Mouse (Mus musculus) NIH3T3 (cell line): Measurements from ENCODE around the gene Ptprm.

Source experiments
- DNase-seq: peaks from one replicate; pipeline ENCODE4 v3.0.0-alpha.2; 2012; ENCODE audit warnings: low read depth

The Ptprm gene

DNA sequence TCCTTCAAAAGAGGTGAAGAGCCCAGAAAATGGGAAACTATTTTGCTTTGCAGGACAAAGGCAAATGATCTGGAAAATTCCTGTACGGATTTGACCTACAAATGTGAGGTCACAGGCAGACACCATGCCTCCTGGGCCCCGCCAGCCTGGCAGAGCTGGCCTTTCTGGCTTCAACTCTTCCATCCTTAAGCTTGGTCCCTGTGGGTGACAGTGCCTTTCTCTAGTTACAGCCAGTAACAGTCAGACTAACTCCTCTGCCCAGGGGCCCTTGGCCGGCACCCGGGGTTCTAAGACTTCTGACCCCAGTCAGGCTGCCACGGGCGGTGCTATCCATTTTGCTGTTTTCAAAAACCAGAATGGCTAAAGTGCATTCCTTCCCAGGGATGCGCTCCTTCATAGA is 217.4 kb downstream of the Ptprm start:
- no peak for DNase-seq

- no peak for DNase-seq
Observed at GRCm38 (mm10) chr17:67136421-67136820, 217.8 kb downstream of the Ptprm start.

- DNase-seq = no peak
Observed at GRCm38 (mm10) chr17:67134235-67134634, 220.0 kb downstream of the Ptprm start.

GRCm38 (mm10) chr17:67133440-67134103 is 220.7 kb downstream of the Ptprm start:
- no peak for DNase-seq

DNA sequence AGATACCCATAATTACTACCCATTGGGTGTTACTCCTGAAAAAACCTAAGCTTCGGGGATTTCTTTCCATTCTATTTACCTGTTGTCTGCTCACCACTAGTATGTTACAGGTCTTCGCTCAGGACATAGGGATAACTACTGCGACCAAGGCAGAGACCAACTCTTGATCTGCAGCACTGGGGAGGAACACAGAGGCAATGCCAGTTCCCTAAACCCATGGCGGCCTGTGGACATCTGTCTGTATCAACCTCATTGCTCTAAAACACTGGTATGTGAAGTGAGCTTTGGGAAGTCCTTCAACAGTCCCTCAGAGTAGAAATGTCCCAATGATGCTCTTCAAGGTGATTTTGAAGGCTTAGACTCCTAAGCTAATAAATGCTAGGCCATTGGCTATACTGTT is 221.2 kb downstream of the Ptprm start:
- no peak for DNase-seq

DNA sequence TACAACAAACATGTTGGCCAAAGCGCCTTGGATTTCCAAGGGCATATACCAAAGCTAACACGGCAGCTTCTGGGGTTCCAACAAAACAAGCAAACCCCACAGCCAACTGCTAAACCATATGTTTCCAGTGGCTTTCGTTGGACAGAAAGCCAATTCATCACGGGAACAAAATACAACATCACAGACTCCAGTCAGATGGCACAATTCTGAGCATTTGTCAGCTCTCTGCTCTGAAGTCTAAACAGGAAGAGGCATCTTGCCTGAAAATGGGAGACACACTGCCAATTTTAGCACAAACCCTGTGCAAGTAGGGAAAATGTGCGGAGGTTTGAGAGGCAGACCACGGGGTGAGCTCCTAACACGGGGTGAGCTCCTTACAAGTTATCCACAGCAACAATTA is 226.7 kb downstream of the Ptprm start:
- no peak for DNase-seq

- no peak for DNase-seq
Observed at GRCm38 (mm10) chr17:67125596-67125995, 228.7 kb downstream of the Ptprm start.

GRCm38 (mm10) chr17:67124294-67124693 is 230.0 kb downstream of the Ptprm start:
- DNase-seq = peak; percentile 78

DNA sequence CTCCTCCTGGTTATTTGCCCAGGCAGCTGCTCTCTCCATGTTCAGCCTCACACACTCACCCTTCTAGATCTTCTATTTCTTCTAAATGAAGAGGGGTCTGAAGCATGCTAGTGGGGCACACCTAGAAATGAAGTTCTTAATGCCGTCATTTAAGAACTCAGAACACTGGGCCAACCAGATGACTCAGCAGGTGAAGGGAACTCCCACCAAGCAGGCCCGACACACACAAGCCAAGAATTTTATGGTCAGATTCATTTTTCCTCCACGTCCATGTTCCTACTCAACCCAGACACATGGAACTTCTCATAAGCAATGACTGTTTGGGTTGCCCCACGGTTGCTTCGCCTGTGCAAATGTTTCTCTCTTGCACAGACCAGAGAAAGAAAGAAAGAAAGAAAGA is 230.5 kb downstream of the Ptprm start:
- peak; percentile 69 for DNase-seq

DNA sequence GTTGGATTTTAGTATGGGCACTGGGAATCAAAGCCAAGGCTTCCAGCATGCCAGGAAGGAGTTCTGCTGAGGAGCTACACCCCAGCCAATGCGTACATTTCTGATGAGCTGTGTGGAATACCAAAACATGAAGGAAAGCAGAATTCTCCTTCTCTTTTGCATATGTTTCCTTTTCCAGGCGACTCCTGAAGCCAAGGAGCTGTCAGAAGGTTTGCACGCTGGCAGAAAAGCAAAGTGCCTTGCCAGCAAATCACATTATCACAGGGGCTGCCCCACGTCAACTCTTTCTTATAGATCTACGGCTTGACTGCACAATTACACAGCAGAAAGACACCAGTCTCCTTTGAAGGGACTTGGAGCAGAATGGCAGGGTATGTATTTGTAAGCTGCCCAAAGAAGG is 233.4 kb downstream of the Ptprm start:
- no peak for DNase-seq

GRCm38 (mm10) chr17:67118676-67119340 is 235.4 kb downstream of the Ptprm start:
- no peak for DNase-seq

DNA sequence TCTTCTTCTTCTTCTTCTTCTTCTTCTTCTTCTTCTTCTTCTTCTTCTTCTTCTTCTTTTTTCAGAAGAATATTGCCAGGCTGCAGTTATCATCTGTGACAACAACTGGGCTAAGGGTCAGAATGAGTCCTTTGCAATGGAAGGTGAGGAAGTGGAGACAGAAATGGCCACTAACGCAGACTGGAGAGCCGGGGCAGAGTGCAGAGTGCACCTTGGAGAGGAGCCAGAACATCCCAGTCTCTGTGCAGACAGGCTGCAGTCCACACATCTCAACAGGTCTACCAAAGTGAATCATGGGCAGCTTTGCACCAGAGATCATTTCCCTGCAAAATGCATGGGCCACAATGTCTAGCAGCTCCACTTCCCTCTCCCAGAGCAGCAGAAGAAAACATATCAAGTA is 239.4 kb downstream of the Ptprm start:
- DNase-seq = no peak

DNA sequence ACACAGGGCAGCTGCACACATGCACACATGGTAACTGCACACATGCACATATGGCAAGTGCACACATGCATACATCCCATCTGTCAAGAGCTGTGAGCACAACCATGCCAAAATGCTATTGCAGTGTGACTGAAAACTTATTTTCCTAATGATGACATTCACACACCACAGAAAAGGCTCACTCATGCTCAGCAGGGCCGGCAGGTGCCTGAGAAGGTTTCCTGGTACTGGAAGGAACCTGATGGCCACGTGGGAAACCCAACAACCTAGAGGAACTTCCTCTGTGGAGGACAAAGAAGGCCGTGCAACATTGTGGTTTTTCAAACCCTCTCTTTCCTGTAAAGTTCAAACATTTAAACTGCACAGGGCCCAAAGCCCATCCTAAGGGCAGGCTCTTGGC is 241.6 kb downstream of the Ptprm start:
- DNase-seq = no peak

DNA sequence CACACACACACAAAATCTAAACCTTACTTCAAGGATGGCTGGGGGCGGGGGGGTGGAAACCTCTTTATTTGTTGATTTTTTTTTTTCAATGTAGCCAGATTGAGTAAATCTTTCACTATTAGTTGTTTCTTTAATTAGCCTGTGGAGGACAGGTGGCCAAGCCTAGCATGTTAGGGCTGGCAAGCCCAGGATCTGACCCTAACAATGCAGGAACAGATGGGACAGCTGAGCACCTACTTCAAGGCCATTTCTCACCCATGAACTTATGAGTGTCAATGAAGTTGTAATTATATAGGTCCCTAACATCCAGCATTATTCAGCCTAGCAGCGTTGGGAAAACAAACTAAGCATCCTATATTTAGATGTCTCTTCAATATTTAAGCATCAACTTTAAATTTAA is 248.1 kb downstream of the Ptprm start:
- DNase-seq = no peak

GRCm38 (mm10) chr17:67102051-67102450 is 252.2 kb downstream of the Ptprm start:
- DNase-seq = no peak

- DNase-seq = no peak
Observed at GRCm38 (mm10) chr17:67090997-67091396, 263.3 kb downstream of the Ptprm start.

DNA sequence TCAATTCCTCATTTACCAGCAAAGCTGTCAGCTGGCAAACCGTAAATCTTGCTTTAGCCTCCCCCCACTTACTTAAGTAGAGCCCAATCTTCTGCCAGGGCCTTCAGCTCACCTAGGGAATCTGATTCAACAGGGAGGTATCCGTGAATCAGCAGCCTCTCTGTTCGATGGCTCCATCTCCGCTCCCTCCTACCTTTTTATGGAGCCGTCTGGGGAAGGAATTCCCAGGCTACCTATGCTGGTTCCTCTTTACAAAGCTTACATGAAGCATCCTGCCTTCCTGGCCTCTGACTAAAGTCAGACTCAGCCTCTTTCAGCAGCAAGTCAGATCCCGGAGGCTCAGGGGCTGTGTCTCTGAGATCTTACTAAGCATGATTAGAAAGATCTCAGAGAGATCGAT is 264.1 kb downstream of the Ptprm start:
- DNase-seq = no peak

DNA sequence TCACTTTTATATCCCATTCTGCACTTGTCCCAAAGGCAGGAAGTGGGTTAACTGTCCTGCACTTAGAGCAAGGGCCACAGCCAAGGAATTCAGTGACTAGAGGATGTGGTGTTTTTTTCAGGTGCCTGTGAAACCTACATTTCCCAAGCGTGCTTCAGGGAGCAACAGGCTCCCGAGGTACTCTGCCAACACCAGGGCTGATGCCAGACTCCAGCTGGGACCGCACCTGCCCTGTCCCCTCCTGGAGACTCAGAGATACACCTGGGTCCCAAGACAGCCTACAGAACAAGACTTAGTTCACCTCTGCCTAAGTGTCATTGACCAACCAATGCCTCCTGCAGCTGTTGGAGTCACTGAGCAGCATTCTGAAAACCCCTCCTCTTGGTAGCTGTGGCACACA is 264.6 kb downstream of the Ptprm start:
- no peak for DNase-seq

- DNase-seq = peak; percentile 17
Observed at GRCm38 (mm10) chr17:67087585-67087984, 266.7 kb downstream of the Ptprm start.

GRCm38 (mm10) chr17:67086811-67087210 is 267.4 kb downstream of the Ptprm start:
- no peak for DNase-seq

DNA sequence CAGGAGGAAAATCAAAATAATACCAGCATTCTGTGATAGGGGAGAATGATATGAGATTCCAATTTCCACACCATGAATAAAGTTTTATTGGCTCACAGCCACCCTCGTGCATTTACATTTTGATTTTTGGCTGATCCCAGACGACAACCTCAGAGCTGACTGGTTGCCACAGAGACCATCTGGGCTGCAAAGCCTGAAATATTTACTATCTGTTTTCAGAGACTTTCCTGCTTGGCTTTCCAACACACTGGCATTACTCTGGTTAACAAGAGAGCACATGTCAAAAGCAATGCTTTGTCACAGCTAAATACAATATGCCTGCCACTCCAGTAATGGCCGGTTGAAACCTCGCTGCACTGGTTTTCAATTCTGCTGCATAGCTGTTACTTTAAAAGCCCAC is 269.8 kb downstream of the Ptprm start:
- peak; percentile 50 for DNase-seq

- DNase-seq = peak; percentile 31
Observed at GRCm38 (mm10) chr17:67084093-67084492, 270.2 kb downstream of the Ptprm start.

GRCm38 (mm10) chr17:67079570-67079969 is 274.7 kb downstream of the Ptprm start:
- no peak for DNase-seq

DNA sequence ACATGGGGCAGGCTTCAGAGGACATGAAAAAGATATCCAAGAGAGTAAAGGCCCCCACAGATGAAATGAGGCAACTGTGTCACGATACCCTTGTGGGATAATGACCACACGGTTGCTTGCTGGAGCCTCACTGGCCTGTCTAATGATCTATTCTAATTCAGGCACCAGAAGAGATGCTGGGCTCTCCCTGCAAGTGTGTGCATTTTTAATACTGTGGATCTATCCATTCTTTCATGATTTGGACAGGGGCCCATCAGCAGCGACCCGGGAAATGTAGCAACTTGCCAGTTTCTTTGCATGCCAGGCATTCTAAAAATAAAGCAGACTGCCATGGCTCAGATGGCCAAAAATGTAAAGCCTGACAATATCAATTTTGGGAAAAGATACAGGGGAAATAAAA is 280.7 kb downstream of the Ptprm start:
- peak; percentile 58 for DNase-seq
